Mouse (Mus musculus) liver, embryonic 18 days (tissue): ENCODE data around the gene Sf3a2. TPM values are rescaled to one million over a fixed set of nuclear protein-coding genes. Genes with fewer than 3 reads are reported as not detected.

Experiments used
- polyA plus RNA-seq: library from polyadenylated mRNA; depleted of rRNA; stranded (reverse); fragments of >200 nt; gene quantifications from 2 replicates; pipeline ENCODE4 v1.2.3, GENCODE M21; 2012; rRNA removed

The Sf3a2 gene
- polyA plus RNA-seq: 18.1 and 20.1 TPM in 2 replicates

DNA sequence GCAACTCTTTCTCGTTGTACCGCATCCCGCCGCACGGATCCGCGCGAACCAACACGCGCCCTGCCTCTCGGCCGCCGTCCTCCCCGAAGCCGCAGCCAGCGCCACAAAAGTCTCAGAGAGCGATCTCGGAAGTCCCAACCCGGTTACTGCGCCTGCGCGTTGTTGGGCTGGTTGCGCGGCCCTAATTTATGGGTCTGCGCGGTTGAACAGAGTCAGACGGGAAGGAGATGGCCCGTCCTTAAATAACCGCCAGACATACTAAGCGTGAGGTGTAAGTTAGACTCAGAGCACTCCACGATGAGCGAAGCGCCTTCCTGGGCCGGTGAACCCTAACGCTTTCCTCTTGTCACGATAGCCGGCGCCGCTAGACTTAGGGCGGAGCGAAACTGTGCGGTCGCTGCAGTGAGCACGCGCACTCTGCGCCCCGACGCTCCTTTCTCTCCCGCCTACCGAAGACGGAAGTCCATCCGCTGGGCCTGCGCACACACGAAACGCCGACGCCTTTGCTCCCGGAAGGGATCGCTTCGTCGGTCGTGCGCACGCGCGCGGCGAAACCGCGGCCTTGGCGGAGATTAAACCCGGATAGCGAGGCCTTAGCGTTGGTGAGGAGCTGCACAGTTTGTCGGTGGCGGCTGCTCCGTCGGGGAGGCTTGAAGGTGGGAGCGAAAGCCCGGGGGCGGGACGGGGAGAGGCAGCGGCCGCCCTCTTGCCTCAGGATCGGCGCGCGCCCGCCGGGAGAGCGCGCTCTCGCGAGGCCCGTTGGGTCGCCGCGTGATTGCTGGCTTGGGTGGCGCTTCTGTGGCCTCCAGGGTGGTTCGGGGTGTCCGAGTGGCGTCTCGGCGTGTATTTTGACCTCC lies at the start of gene Sf3a2, which contains the start of gene Plekhj1:
TSS of gene Sf3a2 (plus strand) at position 49 of the 857 bp plus-strand sequence.
TSS of gene Plekhj1 (minus strand) at position 477 of the 857 bp plus-strand sequence.

DNA sequence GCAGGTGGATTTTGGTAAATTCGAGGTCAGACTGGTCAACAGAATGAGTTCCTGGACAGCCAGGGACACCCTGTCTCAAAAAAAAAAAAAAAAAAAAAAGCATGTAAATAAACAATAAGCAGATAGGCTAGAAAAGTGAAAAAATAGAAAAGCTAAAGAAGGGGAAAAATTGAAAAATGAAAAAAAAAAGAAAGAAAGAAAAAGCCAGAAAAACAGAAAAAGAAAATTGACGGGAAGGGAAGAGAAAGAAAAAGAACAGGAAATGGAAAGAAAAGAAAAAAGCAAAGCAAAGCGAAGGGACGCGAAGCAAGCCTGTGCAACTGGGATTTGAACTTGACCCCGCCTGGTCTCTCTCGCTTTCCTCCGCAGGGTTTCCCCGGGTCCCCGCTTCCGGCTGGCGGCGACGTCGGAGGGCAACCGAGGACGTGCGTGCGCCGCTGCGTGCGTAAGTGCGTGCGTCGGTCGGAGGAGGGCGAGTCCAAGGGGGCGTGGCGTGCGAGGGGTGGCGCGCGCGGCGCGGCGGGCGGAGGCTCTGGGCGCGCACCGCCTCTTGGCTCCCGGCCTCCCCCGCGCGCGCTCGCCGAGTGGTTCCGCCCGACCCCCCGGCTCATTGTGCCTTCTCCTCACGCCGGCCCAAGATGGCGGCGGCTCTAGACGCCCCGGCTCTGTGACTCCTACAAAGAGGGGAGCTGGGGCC lies 43.3 kb upstream of the Sf3a2 start, which contains the start of gene Dot1l:
TSS of gene Dot1l (plus strand) at position 613 of the 697 bp plus-strand sequence.

DNA sequence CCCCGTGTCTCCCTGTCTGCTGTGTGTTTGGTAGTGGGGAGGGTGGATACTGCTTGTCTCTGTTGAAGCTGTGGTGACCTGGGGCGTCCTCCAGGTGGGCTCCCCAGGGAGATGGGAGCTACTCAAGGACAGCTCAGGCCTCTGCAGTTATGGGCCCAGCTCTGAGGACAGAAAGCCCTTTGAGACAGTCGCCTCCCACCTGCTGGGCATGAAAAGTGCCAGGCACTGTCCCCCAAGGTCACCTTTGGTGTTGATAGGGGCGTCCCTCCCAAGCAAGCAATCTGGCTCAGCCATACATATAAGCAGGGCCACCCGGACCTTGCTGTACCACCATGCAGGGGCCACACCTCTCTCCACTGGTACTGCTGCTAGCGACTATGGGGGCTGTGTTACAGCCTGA lies 6.9 kb downstream of the Sf3a2 start, which contains the start of gene Amh:
TSS of gene Amh (plus strand) at position 328 of the 400 bp plus-strand sequence.

DNA sequence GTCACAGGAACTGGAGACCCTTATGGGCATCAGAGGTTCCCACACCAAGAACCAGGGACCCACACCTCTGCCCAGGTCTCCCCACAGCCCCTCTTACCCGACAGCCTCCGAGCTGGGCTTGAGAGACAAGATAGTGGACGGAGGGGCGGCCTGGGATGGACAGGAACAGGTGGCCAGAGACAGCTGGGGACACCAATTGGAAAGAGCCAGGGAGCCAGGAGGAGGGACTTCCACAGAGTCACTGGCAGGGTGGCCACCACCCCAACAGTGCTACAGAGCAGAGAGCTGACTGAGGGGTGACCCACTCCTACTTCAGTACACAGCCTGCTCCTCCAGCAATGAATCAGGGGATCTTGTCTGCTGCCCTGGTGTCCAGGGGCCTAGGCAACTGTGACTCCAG lies 15.4 kb downstream of the Sf3a2 start, which contains the start of gene Jsrp1:
TSS of gene Jsrp1 (minus strand) at position 133 of the 400 bp plus-strand sequence.

DNA sequence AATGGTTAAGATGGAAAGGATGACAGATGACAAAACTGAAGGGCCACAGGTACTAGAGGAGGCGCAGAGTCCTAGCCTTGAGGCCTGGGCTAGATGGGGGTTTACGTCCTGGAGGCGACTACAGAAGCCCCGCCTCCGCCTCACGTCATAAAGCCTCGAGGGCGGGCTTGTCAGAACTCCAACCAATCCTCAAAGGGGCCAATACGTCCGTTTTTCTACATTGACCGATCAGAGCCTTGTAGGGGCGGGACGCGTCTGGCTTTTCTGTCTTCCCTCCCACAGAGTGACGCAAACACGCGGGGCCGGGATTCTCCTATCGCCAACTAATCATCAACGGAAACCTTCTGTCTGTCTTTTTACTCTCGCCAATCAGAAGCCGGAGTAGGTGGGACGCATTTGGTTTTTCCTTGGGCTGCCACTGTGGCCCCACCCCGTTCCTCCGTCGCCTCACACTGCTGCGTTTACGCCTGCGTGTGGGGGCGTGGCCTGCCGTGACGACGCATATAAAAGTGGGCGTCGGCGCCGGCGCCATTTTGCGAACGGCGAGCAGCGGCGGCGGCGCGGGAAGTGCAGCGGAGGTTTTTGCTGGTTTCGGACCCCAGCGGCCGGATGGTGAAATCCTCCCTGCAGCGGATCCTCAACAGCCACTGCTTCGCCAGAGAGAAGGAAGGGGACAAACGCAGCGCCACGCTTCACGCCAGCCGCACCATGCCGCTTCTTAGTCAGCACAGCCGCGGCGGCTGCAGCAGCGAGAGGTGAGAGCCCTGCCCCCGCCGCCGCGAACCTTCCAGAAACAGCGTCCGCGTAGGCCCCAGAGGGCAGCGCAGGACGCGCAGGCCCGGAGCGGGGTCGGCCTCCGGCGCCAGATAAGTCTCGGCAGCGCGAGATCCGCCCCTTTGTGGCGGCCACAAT lies 28.4 kb downstream of the Sf3a2 start, which contains the start of gene Oaz1:
TSS of gene Oaz1 (plus strand) at position 506 of the 912 bp plus-strand sequence.

DNA sequence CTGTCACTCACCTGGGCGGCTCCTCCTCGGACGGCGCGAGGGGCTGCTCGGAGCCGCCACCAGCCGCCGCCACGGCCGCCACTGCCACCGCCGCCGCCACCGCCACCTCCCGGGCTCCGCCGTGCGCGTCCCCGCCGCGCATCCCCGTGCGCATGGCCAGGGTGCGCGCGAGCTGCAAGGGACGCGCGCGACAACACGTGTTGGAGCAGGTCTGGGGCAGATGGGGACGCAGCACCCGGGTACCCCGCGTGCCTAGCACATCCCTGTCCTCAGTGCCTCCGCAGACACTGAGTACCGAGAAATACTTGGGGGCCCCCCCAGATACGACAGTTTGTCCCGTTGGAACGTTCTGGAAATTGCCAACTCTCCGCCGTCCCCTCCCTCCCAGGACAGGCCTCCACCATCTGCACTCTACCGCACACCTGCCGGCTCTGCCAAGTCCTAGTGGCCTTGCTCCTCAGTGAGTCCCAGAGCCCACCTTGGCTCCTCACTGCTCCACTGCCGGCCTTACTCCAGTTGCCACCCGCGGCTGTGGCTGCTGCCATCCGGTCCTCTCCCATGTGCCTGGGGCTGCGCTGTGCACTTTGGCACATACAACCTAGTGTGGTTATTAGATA lies 46.0 kb downstream of the Sf3a2 start, which contains the start of gene Lingo3:
TSS of gene Lingo3 (minus strand) at position 109 of the 617 bp plus-strand sequence.

Other genes with a start within 250 kb of the Sf3a2 start
- gene Rexo1, start 236.6 kb upstream of the Sf3a2 start, polyA plus RNA-seq: 14.0 and 19.7 TPM in 2 replicates
- gene Klf16, start 220.9 kb upstream of the Sf3a2 start, polyA plus RNA-seq: 5.5 and 6.4 TPM in 2 replicates
- 39.9 and 40.7 TPM in 2 replicates for gene Abhd17a, start 207.9 kb upstream of the Sf3a2 start, polyA plus RNA-seq
- gene Scamp4, start 195.3 kb upstream of the Sf3a2 start, polyA plus RNA-seq: 17.8 and 19.9 TPM in 2 replicates
- gene Adat3, start 195.3 kb upstream of the Sf3a2 start, polyA plus RNA-seq: 3.1 and 3.6 TPM in 2 replicates
- 0.74 and 0.80 TPM in 2 replicates for gene Gm49322, start 192.2 kb upstream of the Sf3a2 start, polyA plus RNA-seq
- 61.9 and 64.2 TPM in 2 replicates for gene Csnk1g2, start 175.4 kb upstream of the Sf3a2 start, polyA plus RNA-seq
- 10.7 TPM in 2 replicates for gene Btbd2, start 141.1 kb upstream of the Sf3a2 start, polyA plus RNA-seq
- 42.1 and 45.1 TPM in 2 replicates for gene Mknk2, start 120.1 kb upstream of the Sf3a2 start, polyA plus RNA-seq
- 12.3 and 13.5 TPM in 2 replicates for gene Mob3a, start 96.2 kb upstream of the Sf3a2 start, polyA plus RNA-seq
- gene Izumo4, start 96.0 kb upstream of the Sf3a2 start, polyA plus RNA-seq: 11.0 and 12.1 TPM in 2 replicates
- 26.6 and 31.1 TPM in 2 replicates for gene Ap3d1, start 55.9 kb upstream of the Sf3a2 start, polyA plus RNA-seq
- 4.8 and 5.8 TPM in 2 replicates for gene Dot1l, start 43.0 kb upstream of the Sf3a2 start, polyA plus RNA-seq
- 33.7 and 36.1 TPM in 2 replicates for gene Plekhj1, start 428 bp downstream of the Sf3a2 start, polyA plus RNA-seq
- 0.19 and 0.23 TPM in 2 replicates for gene Amh, start 7.0 kb downstream of the Sf3a2 start, polyA plus RNA-seq
- gene Jsrp1, start 15.3 kb downstream of the Sf3a2 start, polyA plus RNA-seq: 0.06 and 0.07 TPM in 2 replicates
- 573 TPM in 2 replicates for gene Oaz1, start 28.5 kb downstream of the Sf3a2 start, polyA plus RNA-seq
- gene Lingo3, start 45.8 kb downstream of the Sf3a2 start, polyA plus RNA-seq: 0.01 TPM in 1 of 2 replicates, not detected in the other
- gene Lsm7, start 57.0 kb downstream of the Sf3a2 start, polyA plus RNA-seq: 121 and 137 TPM in 2 replicates
- gene Sppl2b, start 57.1 kb downstream of the Sf3a2 start, polyA plus RNA-seq: 32.6 and 37.7 TPM in 2 replicates
- gene Tmprss9, start 73.7 kb downstream of the Sf3a2 start, polyA plus RNA-seq: 0.05 and 0.07 TPM in 2 replicates
- 94.0 and 114 TPM in 2 replicates for gene Timm13, start 102.8 kb downstream of the Sf3a2 start, polyA plus RNA-seq
- gene Lmnb2, start 120.0 kb downstream of the Sf3a2 start, polyA plus RNA-seq: 8.0 and 9.1 TPM in 2 replicates
- gene Gadd45b, start 131.9 kb downstream of the Sf3a2 start, polyA plus RNA-seq: 15.7 and 16.8 TPM in 2 replicates
- 0.41 and 0.48 TPM in 2 replicates for gene Gng7, start 216.7 kb downstream of the Sf3a2 start, polyA plus RNA-seq
- 0.01 TPM in 1 of 2 replicates, not detected in the other for gene Diras1, start 227.5 kb downstream of the Sf3a2 start, polyA plus RNA-seq
- 4.0 and 4.1 TPM in 2 replicates for gene Slc39a3, start 239.2 kb downstream of the Sf3a2 start, polyA plus RNA-seq